Mouse (Mus musculus): ENCODE results near the gene Daam1. TPM values are rescaled to one million over a fixed set of nuclear protein-coding genes. Genes with fewer than 3 reads are reported as not detected.

Gene Daam1
- polyA plus RNA-seq, 1 experiment from 2014 or later = 19.9 TPM

- Histone ChIP-seq H3K9ac (ENCODE audit: low read length) (no peak overlapping the region), H3K4me3 (ENCODE audit: low read depth, low read length) (no peak overlapping the region), H3K4me2 (no peak overlapping the region), H3K27ac (ENCODE audit: low read depth, low read length) (no peak overlapping the region), H3K36me3 (ENCODE audit: control insufficient read depth, insufficient read depth, low read length) (no peaks in the 10 kb centered on the region), H3K9me3 (ENCODE audit: control insufficient read depth, low read length) (no peaks in the 10 kb centered on the region), H3K27me3 (ENCODE audit: control insufficient read depth, insufficient read depth, low read length) (no peaks in the 10 kb centered on the region), H3K4me1 (ENCODE audit: control insufficient read depth, insufficient read depth, low read length) (no peaks in the 10 kb centered on the region)
- 94% methylated on average over 5 of the region's 5 CpGs for WGBS
- ATAC-seq (ENCODE audit: low FRiP score) = no peak
- DNase-seq (ENCODE audit: low spot score, missing footprints) = peak; percentile 47
Measured at GRCm38 (mm10) chr12:72023572-72023971, 192.7 kb downstream of the Daam1 start.

- H3K4me2 ChIP-seq = no peak overlapping the region
- H3K36me3 ChIP-seq (ENCODE audit: control insufficient read depth, insufficient read depth, low read length) = no peaks in the 10 kb centered on the region
- no peak for DNase-seq (ENCODE audit: low spot score, missing footprints)
- H3K4me3 ChIP-seq (ENCODE audit: low read depth, low read length) = no peak overlapping the region
- H3K27me3 ChIP-seq (ENCODE audit: control insufficient read depth, insufficient read depth, low read length) = no peaks in the 10 kb centered on the region
- no peak overlapping the region for H3K27ac ChIP-seq (ENCODE audit: low read depth, low read length)
- 56% methylated on average over 6 of the region's 6 CpGs for WGBS
- no peak for ATAC-seq (ENCODE audit: low FRiP score)
- H3K9me3 ChIP-seq (ENCODE audit: control insufficient read depth, low read length) = no peaks in the 10 kb centered on the region
- no peaks in the 10 kb centered on the region for H3K4me1 ChIP-seq (ENCODE audit: control insufficient read depth, insufficient read depth, low read length)
- no peak overlapping the region for H3K9ac ChIP-seq (ENCODE audit: low read length)
Measured at GRCm38 (mm10) chr12:72025275-72025795, 194.5 kb downstream of the Daam1 start.

GRCm38 (mm10) chr12:72031171-72031570, 200.3 kb downstream of the Daam1 start:
- Histone ChIP-seq H3K4me1 (ENCODE audit: control insufficient read depth, insufficient read depth, low read length) (no peaks in the 10 kb centered on the region), H3K9ac (ENCODE audit: low read length) (no peak overlapping the region), H3K4me3 (ENCODE audit: low read depth, low read length) (no peak overlapping the region), H3K9me3 (ENCODE audit: control insufficient read depth, low read length) (no peaks in the 10 kb centered on the region), H3K27ac (ENCODE audit: low read depth, low read length) (no peak overlapping the region), H3K27me3 (ENCODE audit: control insufficient read depth, insufficient read depth, low read length) (no peaks in the 10 kb centered on the region), H3K36me3 (ENCODE audit: control insufficient read depth, insufficient read depth, low read length) (no peaks in the 10 kb centered on the region), H3K4me2 (no peak overlapping the region)
- ATAC-seq (ENCODE audit: low FRiP score) (no peak), DNase-seq (ENCODE audit: low spot score, missing footprints) (no peak)
- WGBS = 89% methylated on average over 5 of the region's 5 CpGs

GRCm38 (mm10) chr12:72031794-72032193, 200.9 kb downstream of the Daam1 start:
- no peak overlapping the region for H3K4me3 ChIP-seq (ENCODE audit: low read depth, low read length)
- ATAC-seq (ENCODE audit: low FRiP score) (no peak), DNase-seq (ENCODE audit: low spot score, missing footprints) (no peak)
- no peaks in the 10 kb centered on the region for H3K36me3 ChIP-seq (ENCODE audit: control insufficient read depth, insufficient read depth, low read length)
- no peak overlapping the region for H3K9ac ChIP-seq (ENCODE audit: low read length)
- H3K4me1 ChIP-seq (ENCODE audit: control insufficient read depth, insufficient read depth, low read length) = no peaks in the 10 kb centered on the region
- 89% methylated on average over 6 of the region's 6 CpGs for WGBS
- H3K27me3 ChIP-seq (ENCODE audit: control insufficient read depth, insufficient read depth, low read length) = no peaks in the 10 kb centered on the region
- no peak overlapping the region for H3K4me2 ChIP-seq
- no peaks in the 10 kb centered on the region for H3K9me3 ChIP-seq (ENCODE audit: control insufficient read depth, low read length)
- no peak overlapping the region for H3K27ac ChIP-seq (ENCODE audit: low read depth, low read length)

- DNase-seq (ENCODE audit: low spot score, missing footprints) (no peak), ATAC-seq (ENCODE audit: low FRiP score) (no peak)
- Histone ChIP-seq H3K27me3 (ENCODE audit: control insufficient read depth, insufficient read depth, low read length) (no peaks in the 10 kb centered on the region), H3K4me1 (ENCODE audit: control insufficient read depth, insufficient read depth, low read length) (no peaks in the 10 kb centered on the region), H3K4me2 (no peak overlapping the region), H3K4me3 (ENCODE audit: low read depth, low read length) (no peak overlapping the region), H3K27ac (ENCODE audit: low read depth, low read length) (no peak overlapping the region), H3K9me3 (ENCODE audit: control insufficient read depth, low read length) (no peaks in the 10 kb centered on the region), H3K9ac (ENCODE audit: low read length) (no peak overlapping the region), H3K36me3 (ENCODE audit: control insufficient read depth, insufficient read depth, low read length) (no peaks in the 10 kb centered on the region)
- WGBS = 71% methylated on average over 9 of the region's 9 CpGs
Measured at GRCm38 (mm10) chr12:72036097-72036661, 205.3 kb downstream of the Daam1 start.

- no peaks in the 10 kb centered on the region for H3K4me1 ChIP-seq (ENCODE audit: control insufficient read depth, insufficient read depth, low read length)
- no peak overlapping the region for H3K27ac ChIP-seq (ENCODE audit: low read depth, low read length)
- no peak overlapping the region for H3K9ac ChIP-seq (ENCODE audit: low read length)
- no peak overlapping the region for H3K4me2 ChIP-seq
- whole genome bisulfite sequencing = 93% methylated on average over 6 of the region's 6 CpGs
- no peak for ATAC-seq (ENCODE audit: low FRiP score)
- no peak overlapping the region for H3K4me3 ChIP-seq (ENCODE audit: low read depth, low read length)
- no peaks in the 10 kb centered on the region for H3K9me3 ChIP-seq (ENCODE audit: control insufficient read depth, low read length)
- no peaks in the 10 kb centered on the region for H3K27me3 ChIP-seq (ENCODE audit: control insufficient read depth, insufficient read depth, low read length)
- no peak for DNase-seq (ENCODE audit: low spot score, missing footprints)
- no peaks in the 10 kb centered on the region for H3K36me3 ChIP-seq (ENCODE audit: control insufficient read depth, insufficient read depth, low read length)
Measured at GRCm38 (mm10) chr12:72037049-72037448, 206.2 kb downstream of the Daam1 start.

- Histone ChIP-seq H3K9ac (ENCODE audit: low read length) (no peak overlapping the region), H3K4me2 (no peak overlapping the region), H3K9me3 (ENCODE audit: control insufficient read depth, low read length) (no peaks in the 10 kb centered on the region), H3K36me3 (ENCODE audit: control insufficient read depth, insufficient read depth, low read length) (no peaks in the 10 kb centered on the region), H3K27ac (ENCODE audit: low read depth, low read length) (no peak overlapping the region), H3K4me3 (ENCODE audit: low read depth, low read length) (no peak overlapping the region), H3K4me1 (ENCODE audit: control insufficient read depth, insufficient read depth, low read length) (no peaks in the 10 kb centered on the region), H3K27me3 (ENCODE audit: control insufficient read depth, insufficient read depth, low read length) (no peaks in the 10 kb centered on the region)
- 71% methylated on average over 2 of the region's 2 CpGs for WGBS
- no peak for DNase-seq (ENCODE audit: low spot score, missing footprints)
- ATAC-seq (ENCODE audit: low FRiP score) = no peak
Measured at GRCm38 (mm10) chr12:72038866-72039265, 208.0 kb downstream of the Daam1 start.

GRCm38 (mm10) chr12:72039501-72039900, 208.6 kb downstream of the Daam1 start:
- H3K4me2 ChIP-seq = no peak overlapping the region
- H3K4me3 ChIP-seq (ENCODE audit: low read depth, low read length) = no peak overlapping the region
- H3K27me3 ChIP-seq (ENCODE audit: control insufficient read depth, insufficient read depth, low read length) = no peaks in the 10 kb centered on the region
- H3K9ac ChIP-seq (ENCODE audit: low read length) = no peak overlapping the region
- DNase-seq (ENCODE audit: low spot score, missing footprints) = no peak
- H3K36me3 ChIP-seq (ENCODE audit: control insufficient read depth, insufficient read depth, low read length) = no peaks in the 10 kb centered on the region
- no peak for ATAC-seq (ENCODE audit: low FRiP score)
- no peak overlapping the region for H3K27ac ChIP-seq (ENCODE audit: low read depth, low read length)
- 79% methylated on average over 8 of the region's 8 CpGs for WGBS
- H3K4me1 ChIP-seq (ENCODE audit: control insufficient read depth, insufficient read depth, low read length) = no peaks in the 10 kb centered on the region
- H3K9me3 ChIP-seq (ENCODE audit: control insufficient read depth, low read length) = no peaks in the 10 kb centered on the region

GRCm38 (mm10) chr12:72041238-72041637, 210.4 kb downstream of the Daam1 start:
- no peak overlapping the region for H3K9ac ChIP-seq (ENCODE audit: low read length)
- no peak overlapping the region for H3K27ac ChIP-seq (ENCODE audit: low read depth, low read length)
- no peak for DNase-seq (ENCODE audit: low spot score, missing footprints)
- no peaks in the 10 kb centered on the region for H3K9me3 ChIP-seq (ENCODE audit: control insufficient read depth, low read length)
- H3K4me3 ChIP-seq (ENCODE audit: low read depth, low read length) = no peak overlapping the region
- no peaks in the 10 kb centered on the region for H3K4me1 ChIP-seq (ENCODE audit: control insufficient read depth, insufficient read depth, low read length)
- ATAC-seq (ENCODE audit: low FRiP score) = no peak
- no peak overlapping the region for H3K4me2 ChIP-seq
- no peaks in the 10 kb centered on the region for H3K27me3 ChIP-seq (ENCODE audit: control insufficient read depth, insufficient read depth, low read length)
- WGBS = 95% methylated on average over 3 of the region's 3 CpGs
- no peaks in the 10 kb centered on the region for H3K36me3 ChIP-seq (ENCODE audit: control insufficient read depth, insufficient read depth, low read length)

All from midbrain, embryonic 11.5 days (tissue).